Mouse (Mus musculus) splenic B cell, adult 2 months (primary cell): ENCODE results near the gene Rapgef3.
A peak's percentile ranks its signal among the peaks of the same experiment; 100 is the strongest.

ENCODE experiments used
- DNase-seq: peaks from one replicate; pipeline ENCODE4 v3.0.0-alpha.2; 2011; ENCODE audit warnings: low read depth, low spot score
- H3K27me3 ChIP-seq: 2 replicates; pipeline ENCODE4 v1.6.1; 2012; ENCODE audit warnings: mild to moderate bottlenecking, low read length, moderate library complexity, mixed read lengths; ENCODE audit not compliant: control insufficient read depth, poor library complexity, insufficient read depth, severe bottlenecking
- H3K36me3 ChIP-seq: 2 replicates; pipeline ENCODE4 v1.6.1; 2012; ENCODE audit warnings: mild to moderate bottlenecking, low read length, moderate library complexity, mixed read lengths; ENCODE audit not compliant: control insufficient read depth, poor library complexity, insufficient read depth, severe bottlenecking

The Rapgef3 gene

DNA sequence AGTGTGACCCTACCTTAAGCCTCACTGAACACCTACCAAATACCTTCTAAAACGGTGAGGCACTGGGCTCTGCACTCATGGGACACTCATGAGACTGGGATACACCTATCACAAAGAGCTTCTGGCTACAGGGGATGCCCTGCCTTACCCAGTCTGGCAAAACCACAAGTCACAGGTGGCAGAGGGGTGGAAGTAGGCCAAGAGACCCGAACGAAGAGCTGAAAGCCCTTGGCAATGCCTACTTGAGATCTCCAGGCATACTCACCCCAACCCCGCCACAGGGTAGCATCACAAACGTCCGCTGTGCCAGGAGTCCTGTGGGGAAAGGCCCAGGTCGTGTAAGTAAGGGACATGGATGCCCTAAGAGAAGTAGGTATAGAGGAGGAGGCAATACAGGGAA is 34.0 kb upstream of the Rapgef3 start:
- Histone ChIP-seq H3K36me3 (peaks cover 22% of the 10 kb centered on the region; the same call in 1 of the 2 replicates), H3K27me3 (no peaks in the 10 kb centered on the region)
- no peak for DNase-seq

DNA sequence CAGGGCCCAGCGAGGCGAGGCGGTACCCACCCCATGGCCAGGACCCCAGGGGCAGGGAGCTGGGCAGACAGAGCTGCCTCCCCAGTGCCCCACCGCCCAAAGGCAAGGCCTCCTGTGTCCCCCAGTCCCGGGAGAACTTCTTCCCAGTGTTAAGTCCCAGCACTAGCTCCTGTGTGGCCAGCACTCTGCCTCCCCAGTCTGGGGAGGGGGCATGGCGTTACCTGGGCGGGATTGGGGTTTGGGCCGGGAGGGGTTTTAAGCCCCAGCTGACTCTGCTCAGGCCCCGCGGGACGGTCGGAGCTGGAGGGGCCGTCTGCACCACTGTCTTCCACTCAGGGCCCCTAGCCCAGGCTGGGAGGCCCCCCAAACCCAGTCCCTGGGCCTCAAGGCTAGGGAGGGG is 33.1 kb upstream of the Rapgef3 start:
- H3K36me3 ChIP-seq = peaks cover 20% of the 10 kb centered on the region; the same call in 1 of the 2 replicates
- H3K27me3 ChIP-seq = no peaks in the 10 kb centered on the region
- DNase-seq = no peak

DNA sequence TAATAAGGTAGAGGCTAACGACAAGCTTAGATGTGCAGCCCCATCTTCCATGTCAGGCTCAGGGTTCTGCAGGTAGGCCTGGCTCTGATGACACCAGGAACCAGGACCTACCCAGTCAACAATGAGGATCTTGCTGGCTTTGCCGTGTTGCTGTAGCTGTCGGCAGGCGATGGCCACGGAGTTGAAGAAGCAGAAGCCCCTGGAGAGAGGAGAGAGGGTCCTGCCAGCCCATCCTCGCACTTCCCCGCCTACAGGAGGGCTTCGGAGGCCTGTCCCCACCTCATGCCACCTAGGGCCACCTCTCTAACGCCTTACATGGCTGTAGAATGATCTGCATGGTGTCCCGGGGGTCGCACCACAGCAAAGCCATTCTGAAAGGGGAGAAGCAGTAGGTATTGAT is 31.7 kb upstream of the Rapgef3 start:
- no peaks in the 10 kb centered on the region for H3K27me3 ChIP-seq
- H3K36me3 ChIP-seq = peaks cover 25% of the 10 kb centered on the region
- no peak for DNase-seq

DNA sequence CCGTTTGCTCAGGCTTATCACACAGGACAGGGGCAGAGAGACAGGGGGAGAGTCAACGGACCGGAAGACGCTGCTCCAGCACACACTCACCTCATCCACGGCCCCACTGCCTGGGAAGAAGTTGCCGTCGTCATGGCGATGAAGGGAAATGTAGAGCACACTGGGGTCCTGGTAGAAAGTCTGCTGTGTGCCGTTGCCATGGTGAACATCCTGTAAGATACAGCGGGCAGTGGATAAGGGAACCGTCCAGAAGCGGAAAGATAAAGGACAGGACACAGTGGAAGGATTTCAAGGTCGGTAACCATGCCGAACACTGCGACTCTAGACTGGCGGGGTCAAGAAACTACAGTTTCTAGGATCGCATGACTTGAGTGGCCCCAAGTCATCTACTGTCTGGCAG is 30.4 kb upstream of the Rapgef3 start:
- Histone ChIP-seq H3K27me3 (no peaks in the 10 kb centered on the region), H3K36me3 (peaks cover 29% of the 10 kb centered on the region)
- no peak for DNase-seq

DNA sequence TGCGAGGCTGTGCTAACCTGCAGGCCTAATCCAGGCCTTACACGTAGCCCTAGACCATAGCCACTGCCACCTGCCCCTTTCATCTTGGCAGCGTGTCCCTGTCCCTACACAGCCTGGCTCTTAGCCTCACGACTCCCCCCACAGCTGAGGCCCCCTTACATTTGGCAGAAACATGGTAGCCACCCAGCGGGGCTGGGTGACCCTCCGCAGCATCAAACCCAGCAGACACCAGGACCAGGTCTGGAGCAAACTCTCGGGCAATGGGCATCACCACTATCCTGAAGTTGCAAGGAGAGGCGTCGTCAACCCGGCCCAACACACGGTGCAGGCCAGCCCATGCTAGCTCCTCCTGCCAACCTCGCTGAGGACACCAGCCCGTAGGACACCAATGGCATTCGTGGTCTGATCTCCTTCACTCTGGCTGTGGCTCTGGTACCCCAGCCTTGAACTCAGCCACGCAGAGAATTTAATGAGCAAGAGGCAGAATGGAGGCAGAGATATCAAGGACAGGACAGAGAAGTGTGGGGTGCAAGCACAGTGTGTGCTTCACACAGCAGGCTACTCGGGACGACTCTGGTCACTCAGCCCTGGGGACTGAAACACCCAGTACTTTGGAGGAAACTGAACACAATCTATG is 29.0 kb upstream of the Rapgef3 start:
- Histone ChIP-seq H3K27me3 (no peaks in the 10 kb centered on the region), H3K36me3 (peaks cover 24% of the 10 kb centered on the region)
- DNase-seq = no peak

DNA sequence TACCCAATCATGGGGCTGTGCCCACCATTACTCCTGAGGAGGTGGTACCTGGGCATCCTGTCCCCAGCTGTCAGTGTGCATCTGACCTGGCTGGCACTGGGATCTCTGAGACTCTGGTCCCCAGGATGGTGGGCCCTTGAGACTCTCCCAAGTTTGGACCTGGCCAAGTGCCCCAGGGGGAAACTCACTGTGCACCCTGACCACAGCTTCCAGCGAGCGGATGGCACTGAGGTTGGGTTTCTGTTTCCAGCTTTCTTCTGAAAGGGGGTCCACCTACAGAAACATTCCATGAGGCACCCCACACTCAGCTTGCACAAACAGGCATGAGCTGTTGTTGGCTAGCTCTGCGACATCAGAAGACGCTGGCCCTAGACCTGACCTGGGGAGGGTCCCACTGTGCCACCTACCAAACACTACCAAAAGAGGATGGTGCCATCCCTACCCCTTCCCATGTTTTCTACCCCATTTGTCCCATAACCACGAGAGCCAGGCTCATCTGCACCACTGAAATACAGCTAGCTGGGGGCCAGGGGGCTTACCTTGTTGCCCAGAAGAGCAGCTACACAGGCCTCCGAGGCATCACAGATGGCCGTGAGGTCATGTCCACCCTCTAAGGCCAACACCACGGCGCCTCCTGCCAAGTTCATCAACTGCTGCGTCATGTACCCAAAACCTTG is 27.9 kb upstream of the Rapgef3 start:
- Histone ChIP-seq H3K36me3 (peaks cover 19% of the 10 kb centered on the region), H3K27me3 (no peaks in the 10 kb centered on the region)
- no peak for DNase-seq

DNA sequence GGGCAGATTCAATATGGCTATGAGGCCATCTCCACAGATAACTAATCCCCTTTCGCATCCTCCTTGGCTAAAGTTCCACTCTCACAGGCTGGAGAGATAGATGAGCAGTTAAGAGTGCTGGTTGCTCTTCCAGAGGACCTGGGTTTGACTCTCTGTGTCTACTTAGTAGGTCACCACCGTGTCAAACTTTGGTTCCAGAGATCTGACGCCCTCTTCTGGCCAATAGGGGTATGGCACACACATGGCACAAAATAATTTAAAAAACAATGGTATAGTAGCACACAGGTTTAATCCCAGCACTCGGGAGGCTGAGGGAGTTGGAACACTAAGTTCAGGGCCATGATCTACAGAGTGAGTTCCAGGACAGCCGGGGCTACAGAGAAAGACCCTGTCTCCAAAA is 26.5 kb upstream of the Rapgef3 start:
- DNase-seq = peak; percentile 32
- Histone ChIP-seq H3K27me3 (no peaks in the 10 kb centered on the region), H3K36me3 (peaks cover 14% of the 10 kb centered on the region)

DNA sequence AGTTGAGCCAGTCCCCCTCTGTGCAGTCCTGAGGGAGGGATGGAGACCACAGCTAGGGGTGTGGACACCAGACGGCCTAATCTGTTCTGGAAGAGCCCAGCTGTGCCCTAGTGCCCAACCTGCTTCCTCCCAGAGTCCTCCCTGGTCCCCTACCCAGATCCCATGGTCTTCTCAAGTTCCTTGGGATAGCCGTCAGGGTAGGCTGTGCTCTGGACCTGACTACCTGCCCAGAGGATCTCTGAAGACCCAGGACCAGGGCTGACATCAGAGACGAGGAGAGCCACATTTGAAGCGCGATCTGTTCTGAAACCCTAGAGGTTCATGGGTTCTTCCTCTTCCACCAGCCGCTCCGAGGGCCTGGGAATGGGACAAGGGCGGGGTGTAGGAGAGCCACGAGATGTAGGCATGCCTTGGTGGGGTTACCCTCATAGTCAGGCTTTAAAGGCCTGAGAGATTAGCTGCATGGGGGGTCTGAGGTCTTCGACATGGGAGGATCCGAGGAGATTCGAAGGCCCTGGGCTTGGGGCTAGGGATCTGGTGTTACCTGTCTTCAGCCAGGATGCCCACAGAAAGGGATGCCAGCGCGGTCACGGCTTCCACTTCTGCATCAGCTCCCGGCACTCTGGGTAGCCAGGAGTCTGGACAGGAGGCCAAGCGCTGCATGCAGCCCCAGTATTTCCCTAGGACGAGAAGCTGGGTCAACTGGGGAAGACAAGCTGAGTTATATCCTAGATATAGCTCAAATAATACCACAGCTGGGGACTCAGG is 25.8 kb upstream of the Rapgef3 start:
- H3K36me3 ChIP-seq = peaks cover 14% of the 10 kb centered on the region
- DNase-seq = no peak
- H3K27me3 ChIP-seq = no peaks in the 10 kb centered on the region

DNA sequence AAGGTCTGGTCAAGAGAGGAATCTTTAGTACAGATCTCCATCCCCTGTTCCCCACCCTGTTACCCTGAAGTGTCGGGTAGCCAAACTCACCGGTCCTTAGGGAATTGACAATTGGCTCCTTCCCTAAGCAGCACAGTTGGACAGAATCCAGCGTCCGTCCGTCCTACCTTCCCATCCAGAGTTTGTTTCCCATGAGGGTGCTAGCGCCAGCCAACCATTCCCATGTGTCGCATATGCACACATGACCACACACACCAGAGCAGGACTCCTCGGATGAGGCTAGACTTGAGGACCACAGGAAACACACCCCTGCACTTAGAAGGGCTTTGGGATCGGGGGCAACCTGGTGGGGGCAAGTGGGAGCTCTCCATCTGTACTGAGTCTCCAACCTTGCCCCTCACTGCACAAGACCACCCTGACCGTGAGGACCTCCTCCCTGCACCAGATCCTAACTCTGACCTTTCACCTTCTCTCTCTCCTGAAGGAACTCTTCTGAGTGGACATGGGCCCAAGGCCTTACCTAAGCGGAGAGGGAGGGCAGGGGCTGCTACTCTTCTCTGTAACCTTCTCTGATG is 23.4 kb upstream of the Rapgef3 start:
- Histone ChIP-seq H3K36me3 (peaks cover 10% of the 10 kb centered on the region), H3K27me3 (no peaks in the 10 kb centered on the region)
- no peak for DNase-seq

DNA sequence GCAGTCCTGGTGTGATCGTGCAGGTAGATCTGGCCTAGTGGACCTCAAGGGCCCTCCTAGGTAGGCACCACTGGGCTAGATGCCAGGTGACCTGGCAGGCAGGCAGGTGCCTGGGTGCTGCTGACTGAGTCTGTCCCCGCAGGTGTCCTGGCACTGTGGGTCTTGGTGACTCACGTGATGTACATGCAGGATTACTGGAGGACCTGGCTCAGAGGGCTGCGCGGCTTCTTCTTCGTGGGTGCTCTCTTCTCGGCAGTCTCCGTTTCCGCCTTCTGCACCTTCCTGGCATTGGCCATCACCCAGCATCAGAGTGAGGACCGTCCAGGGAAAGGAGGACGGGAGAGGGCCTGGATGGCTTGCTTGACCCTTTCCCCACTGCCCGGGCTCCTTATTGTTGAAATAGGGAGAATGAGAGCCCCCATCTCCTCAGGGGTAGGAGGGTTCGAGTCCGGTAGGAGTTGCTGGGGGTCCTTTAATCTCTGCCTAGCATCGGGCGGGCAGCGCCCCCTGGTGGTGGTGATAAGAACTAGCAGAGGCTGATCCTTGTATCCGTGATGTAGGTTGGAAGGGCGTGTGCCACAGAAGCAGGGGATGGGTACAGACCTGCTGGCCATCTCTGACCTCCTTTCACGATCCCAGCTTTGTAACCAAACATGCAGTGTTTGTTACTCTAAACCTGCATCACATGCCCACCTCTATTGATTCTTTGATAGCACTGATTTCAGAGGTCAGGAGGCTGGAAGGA is 22.2 kb upstream of the Rapgef3 start:
- DNase-seq = peak; percentile 75
- no peaks in the 10 kb centered on the region for H3K27me3 ChIP-seq
- peaks cover 6% of the 10 kb centered on the region for H3K36me3 ChIP-seq

DNA sequence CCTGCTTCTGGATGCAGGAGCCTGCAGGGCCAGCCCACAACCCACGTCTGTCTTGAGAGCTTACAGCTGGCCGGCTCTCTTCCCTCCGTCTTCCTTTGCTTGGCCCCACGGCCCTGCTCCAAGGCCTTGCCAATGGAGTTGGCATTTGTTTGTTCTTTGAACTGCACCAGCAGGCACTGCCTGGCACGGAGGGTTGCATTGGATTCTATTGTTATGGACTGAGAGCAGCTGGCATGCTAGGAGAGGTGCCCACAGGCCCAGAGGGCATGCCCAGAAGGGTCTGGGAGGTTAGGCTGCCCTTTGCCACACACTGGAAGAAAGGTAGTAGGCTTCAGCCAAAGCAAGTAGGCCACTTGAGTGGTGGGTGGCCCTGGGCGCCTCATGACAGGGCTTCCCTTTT is 21.0 kb upstream of the Rapgef3 start:
- Histone ChIP-seq H3K36me3 (peaks cover 2% of the 10 kb centered on the region; the same call in 1 of the 2 replicates), H3K27me3 (no peaks in the 10 kb centered on the region)
- no peak for DNase-seq

DNA sequence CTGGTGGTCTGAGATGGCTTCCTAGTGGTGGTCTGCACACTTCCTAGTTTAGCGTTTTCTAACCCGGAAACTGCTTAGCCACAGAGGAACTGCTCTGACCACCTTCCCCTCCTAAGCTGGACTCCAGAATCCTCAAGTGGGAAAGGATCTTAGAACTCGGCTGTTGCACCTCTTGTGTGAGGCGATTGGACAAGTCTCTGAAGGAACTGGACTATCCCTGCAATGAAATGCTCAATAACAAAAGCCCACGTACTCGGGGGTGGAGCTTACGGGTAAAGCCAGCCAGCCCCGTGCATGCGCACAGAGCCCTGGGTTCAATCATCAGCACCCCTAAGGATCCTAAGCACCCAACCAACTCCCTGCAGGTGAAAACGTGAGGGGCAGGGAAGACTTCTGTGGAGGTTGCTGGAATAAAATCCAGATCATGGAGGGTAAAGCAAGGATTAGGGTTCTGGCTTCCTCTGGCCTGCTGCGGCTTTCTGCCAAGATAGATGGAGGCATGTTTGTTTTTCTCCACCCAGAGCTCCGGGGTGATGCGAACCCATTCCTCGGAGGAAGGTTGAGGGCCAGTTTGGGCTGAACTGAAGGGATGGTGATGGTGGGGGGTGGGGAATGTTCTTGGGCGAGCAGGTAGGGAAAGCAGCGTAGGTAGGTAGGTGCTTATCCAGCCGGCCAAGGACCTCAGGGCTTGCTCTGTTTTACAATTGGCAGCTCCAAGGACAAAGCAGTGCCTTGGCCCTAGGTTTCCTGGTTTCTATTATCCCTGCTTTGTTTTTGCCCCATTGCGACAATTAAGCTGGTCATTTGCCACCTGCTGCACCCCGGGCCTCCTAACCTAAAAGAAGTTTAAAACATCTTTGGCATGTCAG is 20.3 kb upstream of the Rapgef3 start:
- Histone ChIP-seq H3K36me3 (no peaks in the 10 kb centered on the region), H3K27me3 (no peaks in the 10 kb centered on the region)
- DNase-seq = no peak

DNA sequence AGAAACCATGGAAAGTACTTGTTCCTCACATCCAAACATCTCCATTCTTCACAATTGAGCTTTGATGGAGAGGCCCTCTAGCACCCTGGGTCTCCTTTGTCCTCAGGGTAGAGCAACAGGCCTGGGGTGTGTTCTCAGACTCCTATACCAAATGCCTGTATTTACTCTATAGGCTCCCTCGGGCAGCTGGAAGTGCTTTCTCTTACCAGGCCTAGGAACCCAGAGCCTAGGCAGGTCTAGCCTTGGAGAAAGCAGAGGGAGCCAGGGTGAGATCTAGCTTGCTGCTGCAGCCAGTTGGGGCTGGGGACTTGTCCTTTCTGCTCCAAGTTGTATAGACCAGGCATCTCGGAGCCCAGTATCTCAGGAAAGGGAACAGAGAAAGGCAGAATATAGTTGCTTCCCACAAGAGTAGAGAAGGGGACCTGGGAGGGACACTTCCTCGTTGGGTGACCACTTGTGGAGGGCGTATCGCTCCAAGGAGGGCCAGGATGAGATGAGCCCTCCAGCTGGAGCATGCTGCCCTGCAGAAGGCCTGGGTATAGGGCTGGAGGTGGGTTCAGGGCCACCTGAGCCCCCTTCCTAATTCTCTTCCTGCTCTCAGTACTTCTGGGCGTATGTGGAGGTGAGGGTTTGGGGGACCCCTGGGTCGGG is 19.5 kb upstream of the Rapgef3 start:
- Histone ChIP-seq H3K27me3 (no peaks in the 10 kb centered on the region), H3K36me3 (no peaks in the 10 kb centered on the region)
- no peak for DNase-seq
